ENCODE assay signal across 13 mouse cellular contexts in genomic region chr19:10039615-10040014, GRCm38 (mm10). TPM values are rescaled to one million over a fixed set of nuclear protein-coding genes. Genes with fewer than 3 reads are reported as not detected.
DNase-seq lines count a peak whose midpoint lies in the region; ATAC-seq and TF ChIP-seq lines count a peak whose summit lies in the region.
"Had no signal": no experiment of that assay in that cellular context is flagged by ENCODE, and none has a peak within 500 bp of the region (broad histone marks: within the 10 kb centered on the region; RNA-seq: fewer than 3 reads in every experiment).

No protein-coding gene starts in this region.

- no peak overlapping the region for H3K9ac ChIP-seq in liver, postnatal 0 days (replicated peaks)
- H3K9ac ChIP-seq in liver, embryonic 12.5 days, result no peak overlapping the region
- H3K9ac ChIP-seq: neural tube, embryonic 15.5 days had no signal

- WGBS in heart, embryonic 10.5 days, result 82% methylated on average over 2 of the region's 2 CpGs
- 77% methylated on average over 2 of the region's 2 CpGs for WGBS in liver, postnatal 0 days (ENCODE audit: insufficient replicate concordance)
- 69% methylated on average over 2 of the region's 2 CpGs for WGBS in liver, embryonic 12.5 days (ENCODE audit: insufficient replicate concordance)
- 87% methylated on average over 2 of the region's 2 CpGs for WGBS in forebrain, embryonic 10.5 days

- no peaks in the 10 kb centered on the region for H3K9me3 ChIP-seq in heart, embryonic 10.5 days
- H3K9me3 ChIP-seq in liver, postnatal 0 days (ENCODE audit: low read length), result no peaks in the 10 kb centered on the region
- H3K9me3 ChIP-seq in liver, embryonic 12.5 days (replicated peaks), result no peaks in the 10 kb centered on the region
- H3K9me3 ChIP-seq in forebrain, embryonic 10.5 days, result no peaks in the 10 kb centered on the region; the same call in 1 of the 2 replicates
- H3K9me3 ChIP-seq: G1E; hindbrain, embryonic 10.5 days; megakaryocyte, embryonic 14.5 days; neural tube, embryonic 15.5 days had no signal

- H3K4me2 ChIP-seq in liver, postnatal 0 days (ENCODE audit: low read depth, low read length), result no peak overlapping the region
- H3K4me2 ChIP-seq in liver, embryonic 12.5 days, result no peak overlapping the region
- H3K4me2 ChIP-seq: neural tube, embryonic 15.5 days had no signal

- H3K4me1 ChIP-seq in heart, embryonic 10.5 days, result peaks cover 52% of the 10 kb centered on the region
- H3K4me1 ChIP-seq in liver, postnatal 0 days (ENCODE audit: insufficient read depth), result peaks cover 29% of the 10 kb centered on the region
- peaks cover 71% of the 10 kb centered on the region for H3K4me1 ChIP-seq in liver, embryonic 12.5 days
- peaks cover 37% of the 10 kb centered on the region for H3K4me1 ChIP-seq in forebrain, embryonic 10.5 days

- no peak for DNase-seq in heart, embryonic 10.5 days (ENCODE audit: low spot score)
- no peak for DNase-seq in heart, adult 9 months (ENCODE audit: low spot score in 2 of 2)
- no peak for DNase-seq in liver, postnatal 0 days
- DNase-seq in cerebellum, adult 9-11 months, result peak; percentile 51
- DNase-seq in lung, postnatal 25 days (ENCODE audit: low spot score), result peak; percentile 59
- no peak for DNase-seq in forebrain, embryonic 10.5 days (ENCODE audit: extremely low spot score, low spot score)
- DNase-seq in ovary, postnatal 14 days (ENCODE audit: low spot score), result no peak
- DNase-seq: spleen, adult 18-20 months had no signal

- no peak overlapping the region for H3K4me3 ChIP-seq in heart, embryonic 10.5 days
- no peak overlapping the region for H3K4me3 ChIP-seq in liver, postnatal 0 days (ENCODE audit: low read depth, low read length)
- H3K4me3 ChIP-seq in liver, embryonic 12.5 days, result no peak overlapping the region
- no peak overlapping the region for H3K4me3 ChIP-seq in forebrain, embryonic 10.5 days
- H3K4me3 ChIP-seq: hindbrain, embryonic 10.5 days; megakaryocyte, embryonic 14.5 days; neural tube, embryonic 15.5 days had no signal

- no peak for TF ChIP-seq EP300 in liver, postnatal 0 days (IDR thresholded peaks at IDR 0.05; ENCODE audit: low read depth)

- no peaks in the 10 kb centered on the region for H3K27me3 ChIP-seq in heart, embryonic 10.5 days (ENCODE audit: insufficient read depth, poor library complexity, severe bottlenecking)
- H3K27me3 ChIP-seq in liver, postnatal 0 days (ENCODE audit: insufficient read depth, low read length), result no peaks in the 10 kb centered on the region
- H3K27me3 ChIP-seq in liver, embryonic 12.5 days (replicated peaks), result peaks cover 17% of the 10 kb centered on the region
- peaks cover 53% of the 10 kb centered on the region for H3K27me3 ChIP-seq in forebrain, embryonic 10.5 days (ENCODE audit: poor library complexity, severe bottlenecking)
- H3K27me3 ChIP-seq: neural tube, embryonic 15.5 days had no signal

- H3K27ac ChIP-seq in heart, embryonic 10.5 days, result peak overlapping the region; percentile 65; the same call in 1 of the 2 replicates
- no peak overlapping the region for H3K27ac ChIP-seq in liver, postnatal 0 days (ENCODE audit: low read depth)
- no peak overlapping the region for H3K27ac ChIP-seq in liver, embryonic 12.5 days
- no peak overlapping the region for H3K27ac ChIP-seq in forebrain, embryonic 10.5 days
- H3K27ac ChIP-seq: hindbrain, embryonic 10.5 days; neural tube, embryonic 15.5 days had no signal

- ATAC-seq in liver, postnatal 0 days, result no peak
- no peak for ATAC-seq in liver, embryonic 12.5 days

- peak; percentile 61 for TF ChIP-seq CTCF in liver, postnatal 0 days (IDR thresholded peaks at IDR 0.05; ENCODE audit: low read depth)

- H3K36me3 ChIP-seq in heart, embryonic 10.5 days, result peaks cover 17% of the 10 kb centered on the region; the same call in 1 of the 2 replicates
- H3K36me3 ChIP-seq in liver, postnatal 0 days (replicated peaks; ENCODE audit: insufficient read depth, low read length), result peaks cover 19% of the 10 kb centered on the region
- peaks cover 40% of the 10 kb centered on the region for H3K36me3 ChIP-seq in liver, embryonic 12.5 days
- no peaks in the 10 kb centered on the region; the same call in 1 of the 2 replicates for H3K36me3 ChIP-seq in forebrain, embryonic 10.5 days (replicated peaks)
- H3K36me3 ChIP-seq: hindbrain, embryonic 10.5 days; neural tube, embryonic 15.5 days had no signal

RNA-seq across cellular contexts. Expression of gene Fads3, which starts 1.8 kb away (rescaled TPM):
- 16.5 and 19.0 TPM in 2 replicates for polyA plus RNA-seq in heart, embryonic 10.5 days (2016; fragmentation: Nextera tagmentation; extraction: Ambion mirVana)
- 1.7 and 2.0 TPM in 2 replicates for polyA plus RNA-seq in liver, postnatal 0 days (2015; fragmentation: Nextera tagmentation; extraction: Ambion mirVana)
- polyA plus RNA-seq in liver, embryonic 12.5 days (2016; fragmentation: Nextera tagmentation; extraction: Ambion mirVana), result 6.9 and 10.0 TPM in 2 replicates
- 4.6 and 5.5 TPM in 2 replicates for polyA plus RNA-seq in forebrain, embryonic 10.5 days (2016; fragmentation: Nextera tagmentation; extraction: Ambion mirVana)

RNA-seq across cellular contexts. Expression of gene Rab3il1, which starts 38.1 kb away (rescaled TPM):
- polyA plus RNA-seq in heart, embryonic 10.5 days (2016; fragmentation: Nextera tagmentation; extraction: Ambion mirVana), result 51.5 and 57.6 TPM in 2 replicates
- polyA plus RNA-seq in liver, postnatal 0 days (2015; fragmentation: Nextera tagmentation; extraction: Ambion mirVana), result 74.9 and 80.9 TPM in 2 replicates
- polyA plus RNA-seq in liver, embryonic 12.5 days (2016; fragmentation: Nextera tagmentation; extraction: Ambion mirVana), result 189 and 191 TPM in 2 replicates
- 39.3 and 39.8 TPM in 2 replicates for polyA plus RNA-seq in forebrain, embryonic 10.5 days (2016; fragmentation: Nextera tagmentation; extraction: Ambion mirVana)

RNA-seq across cellular contexts. Expression of gene Best1, which starts 38.2 kb away (rescaled TPM):
- 0.73 and 0.95 TPM in 2 replicates for polyA plus RNA-seq in heart, embryonic 10.5 days (2016; fragmentation: Nextera tagmentation; extraction: Ambion mirVana)
- 0.08 and 0.13 TPM in 2 replicates for polyA plus RNA-seq in liver, postnatal 0 days (2015; fragmentation: Nextera tagmentation; extraction: Ambion mirVana)
- polyA plus RNA-seq in liver, embryonic 12.5 days (2016; fragmentation: Nextera tagmentation; extraction: Ambion mirVana), result 0.17 and 0.32 TPM in 2 replicates
- polyA plus RNA-seq in forebrain, embryonic 10.5 days (2016; fragmentation: Nextera tagmentation; extraction: Ambion mirVana), result 2.1 and 2.3 TPM in 2 replicates

RNA-seq across cellular contexts. Expression of gene Fth1, which starts 59.2 kb away (rescaled TPM):
- 1,706 and 1,823 TPM in 2 replicates for polyA plus RNA-seq in heart, embryonic 10.5 days (2016; fragmentation: Nextera tagmentation; extraction: Ambion mirVana)
- polyA plus RNA-seq in liver, postnatal 0 days (2015; fragmentation: Nextera tagmentation; extraction: Ambion mirVana), result 4,793 and 5,083 TPM in 2 replicates
- 5,199 and 5,262 TPM in 2 replicates for polyA plus RNA-seq in liver, embryonic 12.5 days (2016; fragmentation: Nextera tagmentation; extraction: Ambion mirVana)
- polyA plus RNA-seq in forebrain, embryonic 10.5 days (2016; fragmentation: Nextera tagmentation; extraction: Ambion mirVana), result 1,226 and 1,339 TPM in 2 replicates

Comparison
In these comparisons a context has a peak if more than half of its experiments do, and no peak if none do; other contexts are left out.
1. DNase-seq: peak in cerebellum, adult 9-11 months (single experiment) and lung, postnatal 25 days (single experiment); none in heart, embryonic 10.5 days (single experiment), heart, adult 9 months (0 of 2), liver, postnatal 0 days (single experiment), forebrain, embryonic 10.5 days (single experiment) and ovary, postnatal 14 days (single experiment).